In genomic region chr4:118505551-118505950, GRCm38 (mm10) we compare ENCODE assay signal across 19 mouse cellular contexts. TPM values are rescaled to one million over a fixed set of nuclear protein-coding genes. Genes with fewer than 3 reads are reported as not detected.
DNase-seq lines count a peak whose midpoint lies in the region.
"Had no signal": no experiment of that assay in that cellular context is flagged by ENCODE, and none has a peak within 500 bp of the region (broad histone marks: within the 10 kb centered on the region; RNA-seq: fewer than 3 reads in every experiment).

No protein-coding gene starts in this region.

- peak; percentile 12 for DNase-seq in gastrocnemius, postnatal 25 days
- no peak for DNase-seq in gastrocnemius, postnatal 36 days
- peak; percentile 19 for DNase-seq in ovary, adult 18-20 months (ENCODE audit: low spot score)
- DNase-seq in ovary, postnatal 10 days (ENCODE audit: low spot score), result no peak
- peak; percentile 62 for DNase-seq in gonadal fat pad, adult 2 months (ENCODE audit: low read depth)
- DNase-seq in lung, postnatal 36 days, result peak; percentile 64
- DNase-seq in right cerebral cortex, adult 18-20 months, result no peak
- DNase-seq in thymus, postnatal 0 days (ENCODE audit: low spot score), result no peak
- DNase-seq: adrenal gland, postnatal 36 days; cerebellum, postnatal 10 days; embryo, embryonic 11 days had no signal

- intact Hi-C loops in gastrocnemius, postnatal 36 days (cut with DNase I), result no loop called here

RNA-seq across cellular contexts. Expression of gene Tie1, which starts 15.7 kb away (rescaled TPM):
- total RNA-seq in gastrocnemius, postnatal 25 days (2021), result 10 to 100 TPM; 15.8 to 20.1 TPM
- 10 to 100 TPM; 15.3 to 16.8 TPM for total RNA-seq in gastrocnemius, postnatal 36 days (2021)
- polyA plus RNA-seq in gonadal fat pad, adult 2 months (2012; rRNA removed), result 37.1 and 47.6 TPM in 2 replicates
- 6.2 and 8.2 TPM in 2 replicates for polyA plus RNA-seq in thymus, postnatal 0 days (2015; fragmentation: Nextera tagmentation; extraction: Ambion mirVana)
- total RNA-seq: monocyte, adult 5-6 weeks had no signal
- polyA plus RNA-seq: inflammation-experienced regulatory T-cells, adult 6 months had no signal

RNA-seq across cellular contexts. Expression of gene 2610528J11Rik, which starts 21.2 kb away (rescaled TPM):
- total RNA-seq in gastrocnemius, postnatal 25 days (2021), result not detected
- total RNA-seq in gastrocnemius, postnatal 36 days (2021), result not detected
- 26.7 and 28.6 TPM in 2 replicates for polyA plus RNA-seq in gonadal fat pad, adult 2 months (2012; rRNA removed)
- 3.0 TPM in 2 replicates for polyA plus RNA-seq in thymus, postnatal 0 days (2015; fragmentation: Nextera tagmentation; extraction: Ambion mirVana)
- total RNA-seq: adrenal gland, postnatal 36 days; G1E; gastrocnemius, adult 18-20 months; heart, postnatal 36 days; monocyte, adult 5-6 weeks had no signal
- polyA plus RNA-seq: forebrain, embryonic 14.5 days; G1E; inflammation-experienced regulatory T-cells, adult 6 months; neural tube, embryonic 13.5 days had no signal

RNA-seq across cellular contexts. Expression of gene Tmem125, which starts 38.3 kb away (rescaled TPM):
- not detected for total RNA-seq in gastrocnemius, postnatal 25 days (2021)
- not detected for total RNA-seq in gastrocnemius, postnatal 36 days (2021)
- polyA plus RNA-seq in gonadal fat pad, adult 2 months (2012; rRNA removed), result 25.1 and 25.7 TPM in 2 replicates
- 0.60 and 1.1 TPM in 2 replicates for polyA plus RNA-seq in thymus, postnatal 0 days (2015; fragmentation: Nextera tagmentation; extraction: Ambion mirVana)
- total RNA-seq: adrenal gland, postnatal 36 days; gastrocnemius, adult 18-20 months; monocyte, adult 5-6 weeks had no signal
- polyA plus RNA-seq: forebrain, embryonic 14.5 days; G1E; inflammation-experienced regulatory T-cells, adult 6 months; neural tube, embryonic 13.5 days; testis, adult 2 months had no signal

RNA-seq across cellular contexts. Expression of gene Mpl, which starts 48.2 kb away (rescaled TPM):
- not detected for total RNA-seq in gastrocnemius, postnatal 25 days (2021)
- not detected for total RNA-seq in gastrocnemius, postnatal 36 days (2021)
- polyA plus RNA-seq in gonadal fat pad, adult 2 months (2012; rRNA removed), result 0.06 and 0.07 TPM in 2 replicates
- 0.33 and 0.39 TPM in 2 replicates for polyA plus RNA-seq in thymus, postnatal 0 days (2015; fragmentation: Nextera tagmentation; extraction: Ambion mirVana)
- total RNA-seq: gastrocnemius, adult 18-20 months; monocyte, adult 5-6 weeks had no signal
- polyA plus RNA-seq: inflammation-experienced regulatory T-cells, adult 6 months; testis, adult 2 months had no signal

Comparison
In these comparisons a context has a peak if more than half of its experiments do, and no peak if none do; other contexts are left out.
1. DNase-seq: peak in gastrocnemius, postnatal 25 days (single experiment), ovary, adult 18-20 months (single experiment), gonadal fat pad, adult 2 months (single experiment) and lung, postnatal 36 days (single experiment); none in gastrocnemius, postnatal 36 days (0 of 2), ovary, postnatal 10 days (single experiment), right cerebral cortex, adult 18-20 months (single experiment) and thymus, postnatal 0 days (single experiment).